Mouse (Mus musculus) urinary bladder, adult 18-20 months (tissue): ENCODE measurements around the gene Cfap77.

ENCODE experiments used
- DNase-seq, 2 experiments: peaks; one replicate each; pipeline ENCODE4 v3.0.0; 2022; ENCODE audit warnings: low spot score in 2 of 2, mixed read lengths in 2 of 2

Cfap77 gene

GRCm38 (mm10) chr2:28997161-28997834 lies 57.6 kb downstream of the Cfap77 start:
- DNase-seq, result no peak

GRCm38 (mm10) chr2:28995436-28995835 lies 59.4 kb downstream of the Cfap77 start:
- DNase-seq, result no peak

- DNase-seq, result no peak
Observed at GRCm38 (mm10) chr2:28994014-28994413, 60.9 kb downstream of the Cfap77 start.

GRCm38 (mm10) chr2:28988781-28989180 lies 66.1 kb downstream of the Cfap77 start:
- DNase-seq, result no peak

GRCm38 (mm10) chr2:28980080-28980910 lies 74.6 kb downstream of the Cfap77 start:
- DNase-seq, result no peak

- DNase-seq, result no peak
Observed at GRCm38 (mm10) chr2:28978461-28978860, 76.4 kb downstream of the Cfap77 start.

- peak; percentile 35 to 44 for DNase-seq
Observed at GRCm38 (mm10) chr2:28976635-28977034, 78.2 kb downstream of the Cfap77 start.

GRCm38 (mm10) chr2:28975604-28976003 lies 79.3 kb downstream of the Cfap77 start:
- DNase-seq, result no peak

GRCm38 (mm10) chr2:28974520-28974919 lies 80.3 kb downstream of the Cfap77 start:
- no peak for DNase-seq

- no peak for DNase-seq
Observed at GRCm38 (mm10) chr2:28973832-28974450, 80.9 kb downstream of the Cfap77 start.

GRCm38 (mm10) chr2:28970424-28970823 lies 84.4 kb downstream of the Cfap77 start:
- no peak for DNase-seq

- no peak for DNase-seq
Observed at GRCm38 (mm10) chr2:28968278-28968677, 86.6 kb downstream of the Cfap77 start.

GRCm38 (mm10) chr2:28966151-28966795 lies 88.6 kb downstream of the Cfap77 start:
- no peak for DNase-seq

- no peak for DNase-seq
Observed at GRCm38 (mm10) chr2:28963565-28963964, 91.3 kb downstream of the Cfap77 start.

GRCm38 (mm10) chr2:28961636-28962035 lies 93.2 kb downstream of the Cfap77 start:
- DNase-seq, result no peak

- DNase-seq, result no peak
Observed at GRCm38 (mm10) chr2:28961024-28961585, 93.8 kb downstream of the Cfap77 start.

GRCm38 (mm10) chr2:28956874-28957273 lies 98.0 kb downstream of the Cfap77 start:
- no peak for DNase-seq

GRCm38 (mm10) chr2:28954595-28954994 lies 100.3 kb downstream of the Cfap77 start:
- DNase-seq, result no peak

GRCm38 (mm10) chr2:28952981-28953380 lies 101.9 kb downstream of the Cfap77 start:
- no peak for DNase-seq

- DNase-seq, result no peak
Observed at GRCm38 (mm10) chr2:28946312-28946711, 108.6 kb downstream of the Cfap77 start.

- no peak for DNase-seq
Observed at GRCm38 (mm10) chr2:28945388-28945787, 109.5 kb downstream of the Cfap77 start.
